Mouse (Mus musculus) small intestine, adult 2 months (tissue): ENCODE measurements around the gene Hcrtr1. TPM values are rescaled to one million over a fixed set of nuclear protein-coding genes. Genes with fewer than 3 reads are reported as not detected.

ENCODE experiments used
- H3K27ac ChIP-seq: fragments of 200-500 bp; 2 replicates; pipeline ENCODE4 v1.5.1; 2012; ENCODE audit warnings: low read depth, low read length, control low read depth, inconsistent platforms; ENCODE audit not compliant: insufficient read depth
- H3K27me3 ChIP-seq: fragments of 200-500 bp; 2 replicates; pipeline ENCODE4 v1.6.1; 2012; ENCODE audit warnings: mild to moderate bottlenecking, moderate library complexity, low read length, inconsistent platforms; ENCODE audit not compliant: control insufficient read depth, insufficient read depth
- H3K36me3 ChIP-seq: fragments of 200-500 bp; 2 replicates; pipeline ENCODE4 v1.6.1; 2012; ENCODE audit warnings: mild to moderate bottlenecking, low read length, control low read depth, inconsistent platforms; ENCODE audit not compliant: control insufficient read depth, insufficient read depth
- H3K4me1 ChIP-seq: fragments of 200-500 bp; 2 replicates; pipeline ENCODE4 v1.6.1; 2012; ENCODE audit warnings: low read length, inconsistent platforms, mixed read lengths; ENCODE audit not compliant: control insufficient read depth, insufficient read depth, insufficient read length
- H3K4me3 ChIP-seq: fragments of 200-500 bp; 2 replicates; pipeline ENCODE4 v1.5.1; 2012; ENCODE audit warnings: low read depth, mild to moderate bottlenecking, control low read depth, inconsistent platforms, low read length, moderate library complexity
- CTCF ChIP-seq: fragments of 200-500 bp; IDR thresholded peaks from 2 replicates; pipeline ENCODE4 v1.5.1; 2012; ENCODE audit warnings: low read depth, mild to moderate bottlenecking, control low read depth, inconsistent platforms, low read length, moderate library complexity, mixed read lengths; ENCODE audit not compliant: insufficient replicate concordance, insufficient read length; ENCODE audit errors: extremely low read depth
- POLR2A ChIP-seq: fragments of 200-500 bp; IDR thresholded peaks from 2 replicates; pipeline ENCODE4 v1.6.1; 2012; ENCODE audit warnings: low read depth, mild to moderate bottlenecking, control low read depth, inconsistent platforms, low read length, moderate library complexity
- WGBS: fragments of 180-500 bp; shearing (Covaris S2); methylation state at CpG from one replicate; pipeline ENCODE4 v1.1.7; 2018; 5-methylcytosine and 5-hydroxymethylcytosine counted together
- polyA plus RNA-seq: library from polyadenylated mRNA; depleted of rRNA; stranded (reverse); fragments of >200 nt; gene quantifications from 2 replicates; pipeline ENCODE4 v1.2.3, GENCODE M21; 2012

Gene Hcrtr1
- polyA plus RNA-seq, 1 experiment, result 3.8 TPM

GRCm38 (mm10) chr4:130133399-130133798 lies 5.8 kb downstream of the Hcrtr1 start:
- no peaks in the 10 kb centered on the region for H3K36me3 ChIP-seq
- WGBS, result 19% methylated on average over 6 of the region's 6 CpGs

GRCm38 (mm10) chr4:130131448-130132105 lies 7.6 kb downstream of the Hcrtr1 start:
- H3K27ac ChIP-seq, result peak overlapping the region; percentile 85
- no peak overlapping the region for H3K4me3 ChIP-seq
- 50% methylated on average over 7 of the region's 7 CpGs for WGBS
- TF ChIP-seq POLR2A (no peak), CTCF (no peak)
- no peaks in the 10 kb centered on the region for H3K27me3 ChIP-seq
- peaks cover 15% of the 10 kb centered on the region for H3K36me3 ChIP-seq
- peaks cover 48% of the 10 kb centered on the region for H3K4me1 ChIP-seq

More at GRCm38 (mm10) chr4:130133399-130133798, 5.8 kb downstream of the Hcrtr1 start:
- H3K27ac ChIP-seq, result no peak overlapping the region
- H3K4me1 ChIP-seq, result peaks cover 47% of the 10 kb centered on the region
- no peak overlapping the region for H3K4me3 ChIP-seq
- H3K27me3 ChIP-seq, result no peaks in the 10 kb centered on the region
- TF ChIP-seq POLR2A, result no peak
- TF ChIP-seq CTCF, result no peak

DNA sequence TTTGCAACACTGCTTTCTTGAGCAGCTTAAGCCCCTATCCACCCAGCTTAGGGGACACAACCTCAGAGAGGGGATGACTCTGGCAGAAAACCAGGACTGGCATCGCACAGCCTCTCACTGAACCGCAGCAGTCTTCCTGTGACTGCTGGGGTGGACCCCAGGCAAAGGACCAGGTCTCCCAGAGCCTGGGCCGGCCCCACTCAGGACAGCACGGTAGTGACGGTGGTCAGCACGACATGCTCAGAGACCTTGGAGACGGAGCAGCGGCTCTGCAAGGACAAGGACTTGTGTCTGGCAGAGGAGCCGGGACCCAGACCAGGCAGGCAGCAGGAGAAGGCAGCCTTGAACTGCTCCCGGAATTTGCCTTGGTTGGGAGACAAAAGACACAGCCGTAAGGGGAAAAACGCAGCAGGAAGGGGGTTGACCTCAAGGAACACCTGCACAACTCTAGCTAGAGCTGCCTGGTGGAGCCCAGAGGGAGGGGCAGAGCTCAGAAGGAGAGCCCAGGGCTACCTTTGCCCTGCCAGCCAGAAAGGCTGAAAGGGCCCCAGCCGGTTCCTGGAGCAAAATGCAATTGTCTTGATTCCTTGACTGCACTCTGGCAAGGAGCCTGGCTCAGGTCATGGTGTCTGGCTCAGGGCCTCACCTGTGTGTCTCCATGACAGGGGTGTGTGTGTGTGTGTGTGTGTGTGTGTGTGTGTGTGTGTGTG lies 8.4 kb downstream of the Hcrtr1 start:
- WGBS, result 25% methylated on average over 13 of the region's 13 CpGs
- peaks cover 48% of the 10 kb centered on the region for H3K4me1 ChIP-seq

GRCm38 (mm10) chr4:130130082-130130481 lies 9.1 kb downstream of the Hcrtr1 start:
- 55% methylated on average over 10 of the region's 10 CpGs for WGBS
- no peaks in the 10 kb centered on the region for H3K27me3 ChIP-seq
- H3K27ac ChIP-seq, result peak overlapping the region; percentile 96
- no peak overlapping the region for H3K4me3 ChIP-seq
- no peak for TF ChIP-seq CTCF
- no peak for TF ChIP-seq POLR2A
- peaks cover 30% of the 10 kb centered on the region for H3K36me3 ChIP-seq
- peaks cover 48% of the 10 kb centered on the region for H3K4me1 ChIP-seq

More for the DNA sequence above, 8.4 kb downstream of the Hcrtr1 start:
- H3K27ac ChIP-seq, result peak overlapping the region; percentile 96
- H3K36me3 ChIP-seq, result peaks cover 23% of the 10 kb centered on the region
- H3K4me3 ChIP-seq, result 0 out of 2 replicates have a peak overlapping the region, but pooled peaks have one; percentile 8
- no peaks in the 10 kb centered on the region for H3K27me3 ChIP-seq
- TF ChIP-seq POLR2A (no peak), CTCF (no peak)

DNA sequence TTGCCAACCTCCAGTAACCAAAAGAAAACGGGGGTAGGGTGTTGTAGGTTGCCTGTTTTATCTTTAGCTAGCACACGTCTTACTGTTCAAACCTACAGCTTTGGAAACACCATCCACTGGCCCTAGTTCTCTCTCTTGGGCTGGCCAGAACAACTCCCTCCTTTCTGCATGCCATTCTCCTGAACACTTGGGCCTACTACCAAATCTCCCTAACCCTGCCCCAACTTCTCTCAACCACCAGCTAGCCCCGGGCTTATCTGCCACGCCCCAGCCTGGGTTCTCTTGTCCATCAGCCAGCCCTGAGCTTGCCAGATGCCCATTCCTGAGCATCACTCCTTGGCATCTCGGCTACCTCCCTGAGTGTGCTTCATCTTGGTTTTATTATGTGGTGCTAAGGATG lies 10.3 kb downstream of the Hcrtr1 start:
- Histone ChIP-seq H3K27me3 (no peaks in the 10 kb centered on the region), H3K4me1 (peaks cover 48% of the 10 kb centered on the region), H3K27ac (no peak overlapping the region; the same call in 1 of the 2 replicates), H3K4me3 (no peak overlapping the region), H3K36me3 (peaks cover 42% of the 10 kb centered on the region)
- TF ChIP-seq CTCF (no peak), POLR2A (no peak)
- WGBS, result 57% methylated on average over 5 of the region's 5 CpGs

DNA sequence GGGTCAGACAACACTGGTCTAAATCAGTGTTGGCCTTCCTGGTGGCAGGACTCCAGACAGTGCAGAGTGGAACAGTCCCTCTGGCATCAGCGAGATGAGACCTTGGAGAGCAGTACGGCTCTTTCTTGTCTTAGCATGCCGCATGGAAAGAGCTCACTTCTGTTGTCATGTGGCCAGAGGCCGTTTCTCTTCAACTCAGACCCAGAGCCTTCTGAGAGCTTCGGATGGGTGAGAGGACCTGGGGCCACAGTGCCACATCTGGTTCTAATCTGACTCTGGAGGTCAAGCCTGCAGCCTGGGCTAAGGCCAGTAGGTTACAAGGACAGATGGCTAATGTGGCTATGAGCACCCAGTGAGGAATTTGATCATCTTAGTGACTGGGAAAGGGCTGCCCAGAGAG lies 13.2 kb downstream of the Hcrtr1 start:
- H3K36me3 ChIP-seq, result peaks cover 67% of the 10 kb centered on the region
- TF ChIP-seq CTCF (no peak), POLR2A (no peak)
- 87% methylated on average over 5 of the region's 5 CpGs for WGBS

GRCm38 (mm10) chr4:130125164-130125563 lies 14.0 kb downstream of the Hcrtr1 start:
- Histone ChIP-seq H3K36me3 (peaks cover 70% of the 10 kb centered on the region), H3K4me1 (peaks cover 18% of the 10 kb centered on the region), H3K27ac (no peak overlapping the region), H3K4me3 (no peak overlapping the region), H3K27me3 (no peaks in the 10 kb centered on the region)
- 76% methylated on average over 6 of the region's 6 CpGs for WGBS
- TF ChIP-seq POLR2A (no peak), CTCF (no peak)

More for the DNA sequence above, 13.2 kb downstream of the Hcrtr1 start:
- Histone ChIP-seq H3K4me3 (no peak overlapping the region), H3K27ac (no peak overlapping the region), H3K4me1 (peaks cover 21% of the 10 kb centered on the region), H3K27me3 (no peaks in the 10 kb centered on the region)
